Mouse (Mus musculus): ENCODE measurements around the gene Gstm2. TPM values are rescaled to one million over a fixed set of nuclear protein-coding genes. Genes with fewer than 3 reads are reported as not detected.
A peak's percentile ranks its signal among the peaks of the same experiment; 100 is the strongest.
"Not testable (repeated sequence)": the region's sequence is repeated elsewhere in the genome, so short reads cannot be mapped to it uniquely, and the experiment has no call there.

The Gstm2 gene
- 148 and 153 TPM in 2 replicates for polyA plus RNA-seq (2012; rRNA removed)

- no peak for DNase-seq (ENCODE audit: low spot score)
Observed at GRCm38 (mm10) chr3:107986041-107986562, at the start of gene Gstm2. Gene Gstm2 (minus strand): TSS chr3:107986453.

GRCm38 (mm10) chr3:108033156-108033555 is 46.9 kb upstream of the Gstm2 start:
- no peak for DNase-seq (ENCODE audit: low spot score)

GRCm38 (mm10) chr3:108032113-108032512 is 45.9 kb upstream of the Gstm2 start:
- no peak for DNase-seq (ENCODE audit: low spot score)

DNA sequence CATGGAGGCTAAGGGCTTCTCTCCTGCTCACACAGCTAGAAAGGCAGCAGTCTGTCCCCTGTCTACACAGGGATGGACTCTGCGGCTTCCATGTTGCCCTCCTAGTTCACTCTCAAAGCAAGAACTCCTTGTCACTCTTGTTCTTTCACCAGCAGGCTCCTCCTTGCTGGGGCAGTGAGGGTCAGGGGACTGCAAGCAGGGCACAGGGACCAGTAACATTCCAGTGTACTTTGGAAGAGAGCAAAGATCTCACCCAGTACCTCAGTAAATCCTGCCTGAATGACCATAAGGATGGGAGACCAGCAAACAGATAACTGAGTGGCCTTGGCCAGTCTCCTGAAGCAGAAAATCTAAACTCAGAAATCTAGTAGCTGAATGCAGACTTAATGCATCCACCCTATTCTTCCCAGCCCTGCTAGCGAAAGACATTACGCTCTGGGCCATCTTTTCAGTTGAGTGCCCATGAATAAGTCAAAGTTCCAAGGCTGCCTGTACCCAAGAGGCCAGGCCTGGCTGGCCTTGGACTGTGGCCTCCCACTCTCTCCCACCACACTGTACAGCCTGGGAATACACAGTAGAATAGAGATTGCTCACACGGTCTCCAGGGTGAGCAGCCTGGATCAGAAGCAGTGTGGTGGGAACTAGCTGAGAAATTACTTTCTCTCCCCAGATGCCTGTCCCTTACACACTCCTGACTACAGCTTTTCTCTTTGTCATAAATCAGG is 42.5 kb upstream of the Gstm2 start:
- DNase-seq (ENCODE audit: low spot score), result peak; percentile 11

GRCm38 (mm10) chr3:108026597-108026996 is 40.3 kb upstream of the Gstm2 start:
- peak; percentile 12 for DNase-seq (ENCODE audit: low spot score)

- DNase-seq (ENCODE audit: low spot score), result peak; percentile 17
Observed at GRCm38 (mm10) chr3:108026049-108026448, 39.8 kb upstream of the Gstm2 start.

GRCm38 (mm10) chr3:108025318-108025717 is 39.1 kb upstream of the Gstm2 start:
- peak; percentile 26 for DNase-seq (ENCODE audit: low spot score)

DNA sequence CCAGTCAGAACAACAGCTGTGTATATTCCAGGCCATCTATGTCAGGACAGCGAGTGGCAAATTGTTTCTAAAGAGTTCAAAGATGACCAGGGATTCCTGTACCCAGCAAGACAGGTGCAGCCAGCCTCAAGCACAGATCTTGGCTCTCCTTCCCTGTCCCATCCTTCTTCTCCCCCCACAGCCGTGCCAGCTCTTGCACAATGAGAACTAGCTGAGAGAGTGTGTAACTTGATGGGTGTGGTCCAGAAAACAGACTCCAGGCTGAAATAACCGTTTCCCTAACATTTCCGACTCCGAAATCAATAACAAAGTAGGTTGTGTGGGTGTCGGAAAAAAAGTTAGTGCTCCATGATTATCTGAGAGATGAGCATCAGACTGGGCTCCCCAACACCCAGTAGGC is 36.4 kb upstream of the Gstm2 start:
- DNase-seq (ENCODE audit: low spot score), result no peak

DNA sequence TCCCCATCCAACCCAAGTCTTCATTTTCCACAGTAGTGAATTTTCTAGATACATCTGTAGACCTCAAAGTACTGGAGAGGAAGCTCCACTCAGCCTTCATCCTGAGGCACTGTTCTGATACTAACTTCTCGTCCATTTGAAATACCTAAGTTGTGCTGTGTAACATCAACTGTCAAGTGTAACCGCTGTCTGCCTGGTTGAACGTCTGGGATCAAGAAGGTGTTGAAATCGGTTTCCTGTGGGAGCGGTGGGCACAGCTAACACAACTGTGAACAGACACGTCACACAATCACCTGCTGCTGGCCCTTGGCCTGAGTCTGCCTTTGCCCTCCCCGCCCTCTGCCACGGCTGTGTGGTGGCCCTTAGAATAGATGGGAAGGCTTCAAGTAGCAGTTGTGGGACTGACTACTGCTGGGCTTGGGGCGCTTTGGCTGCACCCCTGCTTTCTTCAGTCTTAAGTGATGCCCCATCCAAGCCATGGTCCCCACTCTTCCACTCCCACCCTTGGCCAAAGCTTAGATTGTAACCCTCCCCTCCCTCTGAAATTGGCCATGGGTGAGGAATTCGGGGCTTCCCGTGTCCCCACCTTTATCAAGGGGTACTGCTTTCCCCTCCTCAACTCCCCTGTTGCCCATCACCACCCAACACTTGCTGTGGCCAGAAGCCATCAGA is 34.2 kb upstream of the Gstm2 start:
- peak; percentile 19 for DNase-seq (ENCODE audit: low spot score)

DNA sequence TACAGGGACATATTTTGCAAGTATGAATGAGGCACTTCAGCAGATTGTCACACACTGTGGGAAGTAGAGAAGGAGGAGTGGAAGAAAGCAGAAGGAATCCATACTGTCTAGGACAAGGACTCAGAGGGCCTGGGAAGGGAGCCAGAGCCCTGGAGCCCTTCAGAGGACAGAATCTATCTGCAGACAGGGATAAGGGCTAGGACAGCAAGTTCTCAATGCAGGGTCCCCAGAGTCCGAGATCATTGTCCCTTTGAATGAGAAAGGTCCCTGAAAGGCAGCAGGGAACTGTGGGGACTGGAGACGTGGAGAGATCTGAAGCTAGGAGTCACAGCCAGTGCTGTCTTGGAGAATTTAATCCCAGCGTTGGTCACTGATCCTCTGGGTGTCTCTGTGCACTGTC is 33.0 kb upstream of the Gstm2 start:
- not testable (repeated sequence) for DNase-seq (ENCODE audit: low spot score)

GRCm38 (mm10) chr3:108018190-108018820 is 32.1 kb upstream of the Gstm2 start:
- DNase-seq (ENCODE audit: low spot score), result peak; percentile 20

DNA sequence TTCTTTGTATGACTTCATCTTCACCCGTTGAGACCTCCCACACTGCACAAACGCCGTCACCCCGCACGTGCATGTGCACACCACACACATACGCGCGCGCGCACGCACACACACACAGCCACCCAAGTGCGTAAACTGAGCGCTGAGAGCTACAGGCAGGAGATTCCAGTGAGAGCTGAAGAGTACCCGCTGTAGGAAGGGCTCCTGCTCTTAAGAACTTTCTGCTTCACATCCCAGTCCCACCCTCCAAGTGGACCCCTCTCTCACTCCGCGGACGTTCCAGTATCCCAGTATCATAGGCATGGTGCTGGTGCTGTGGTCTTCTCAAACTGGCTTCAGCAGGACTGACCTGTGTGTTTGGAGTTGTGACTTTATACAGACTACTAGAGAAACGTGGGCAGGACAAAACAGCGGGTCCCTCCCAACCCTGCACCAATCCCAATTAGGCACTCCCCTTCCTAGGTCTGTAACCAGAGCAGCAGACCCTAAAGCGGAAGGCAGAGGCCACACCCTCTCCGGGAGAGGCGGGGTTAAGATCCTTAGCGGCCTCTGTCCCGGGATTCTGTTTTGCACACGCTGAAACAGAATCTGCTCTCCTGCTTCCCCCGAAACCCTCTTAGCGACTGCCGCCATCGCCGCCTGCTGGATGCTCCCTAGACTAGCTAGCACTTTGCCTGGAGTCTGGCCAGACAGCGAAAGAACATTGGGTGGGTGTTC is 31.4 kb upstream of the Gstm2 start, which contains the start of gene Gstm1:
Gene Gstm1 (minus strand): TSS at position 501 of the 717 bp plus-strand sequence.
- DNase-seq (ENCODE audit: low spot score), result peak; percentile 85

DNA sequence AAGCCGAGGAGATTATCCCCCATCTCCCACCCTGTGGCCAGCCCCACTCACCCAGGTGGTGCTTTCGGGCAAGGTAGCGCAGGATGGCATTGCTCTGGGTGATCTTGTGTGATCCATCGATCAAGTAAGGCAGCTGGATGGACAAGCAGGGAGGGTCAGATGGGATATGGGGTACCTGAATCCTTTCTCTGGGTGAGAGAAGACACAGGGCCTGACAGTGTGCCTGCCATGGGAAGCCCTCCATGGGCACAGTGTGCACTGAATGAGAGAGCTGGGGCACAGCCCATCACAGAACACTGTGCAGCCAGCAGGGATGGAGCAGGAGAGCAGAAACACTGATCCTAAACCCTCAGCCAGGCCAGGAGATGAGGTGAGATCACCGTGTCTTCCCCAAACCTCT is 30.2 kb upstream of the Gstm2 start:
- DNase-seq (ENCODE audit: low spot score), result not testable (repeated sequence)

DNA sequence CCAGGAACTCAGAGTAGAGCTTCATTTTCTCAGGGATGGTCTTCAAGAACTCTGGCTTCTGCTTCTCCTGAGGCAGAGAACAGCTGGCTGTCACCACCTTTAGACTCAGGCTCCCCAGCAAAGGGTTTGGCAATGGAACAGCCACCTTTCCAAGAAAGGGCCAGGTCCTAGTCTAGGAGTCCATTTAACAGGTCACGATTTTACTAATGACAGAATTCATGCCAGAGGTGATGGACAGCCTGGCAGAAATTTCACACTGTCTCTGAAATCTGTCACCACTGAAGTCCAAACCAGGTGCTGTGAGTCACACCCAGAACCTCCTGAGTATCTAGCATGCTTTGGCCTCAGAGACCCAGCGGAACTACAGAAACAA is 28.7 kb upstream of the Gstm2 start:
- no peak for DNase-seq (ENCODE audit: low spot score)

- DNase-seq (ENCODE audit: low spot score), result no peak
Observed at GRCm38 (mm10) chr3:108014098-108014973, 28.1 kb upstream of the Gstm2 start.

DNA sequence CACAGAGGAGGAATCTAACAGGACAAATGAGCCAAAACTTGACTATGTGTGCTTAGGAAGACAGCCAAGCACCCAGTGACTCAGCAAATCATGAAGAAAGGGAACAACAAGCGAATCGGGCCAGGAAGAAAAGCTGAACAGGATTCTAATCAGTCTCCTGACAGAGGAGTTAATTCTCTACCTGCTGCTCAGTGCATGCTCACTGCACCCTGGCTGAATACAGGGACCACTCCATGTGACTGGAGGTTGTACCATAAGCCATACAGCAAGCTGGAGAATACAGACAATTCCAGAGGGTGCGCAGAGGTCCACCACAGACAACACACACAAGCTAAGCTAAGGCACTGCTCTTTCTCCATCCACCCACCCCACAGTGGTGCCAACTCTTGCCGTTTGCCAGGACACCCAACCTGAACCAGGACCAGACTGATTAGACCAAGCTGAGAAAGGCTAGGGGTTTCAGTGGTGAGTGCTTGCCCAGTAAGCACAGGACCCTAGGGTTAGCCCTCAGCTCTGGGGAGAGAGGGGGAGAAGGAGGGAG is 27.1 kb upstream of the Gstm2 start:
- no peak for DNase-seq (ENCODE audit: low spot score)

DNA sequence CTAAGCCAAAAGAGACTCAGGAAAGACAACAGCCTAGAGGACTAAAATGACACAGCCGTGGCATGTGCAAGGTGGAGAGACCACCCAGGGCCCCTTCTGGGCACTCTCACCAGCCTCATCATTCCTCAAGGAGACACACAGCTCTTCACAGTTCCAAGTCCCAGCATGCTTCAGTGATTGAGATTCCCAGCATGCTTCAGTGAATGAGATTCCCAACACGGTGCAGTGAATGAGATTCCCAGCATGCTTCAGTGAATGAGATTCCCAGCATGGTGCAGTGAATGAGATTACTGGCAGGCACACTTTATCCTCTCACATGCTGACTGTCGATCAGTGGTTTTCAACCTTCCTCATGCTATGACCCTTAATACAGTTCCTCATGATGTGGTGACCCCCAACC is 25.3 kb upstream of the Gstm2 start:
- DNase-seq (ENCODE audit: low spot score), result peak; percentile 34

GRCm38 (mm10) chr3:108010286-108010685 is 24.0 kb upstream of the Gstm2 start:
- DNase-seq (ENCODE audit: low spot score), result peak; percentile 23

DNA sequence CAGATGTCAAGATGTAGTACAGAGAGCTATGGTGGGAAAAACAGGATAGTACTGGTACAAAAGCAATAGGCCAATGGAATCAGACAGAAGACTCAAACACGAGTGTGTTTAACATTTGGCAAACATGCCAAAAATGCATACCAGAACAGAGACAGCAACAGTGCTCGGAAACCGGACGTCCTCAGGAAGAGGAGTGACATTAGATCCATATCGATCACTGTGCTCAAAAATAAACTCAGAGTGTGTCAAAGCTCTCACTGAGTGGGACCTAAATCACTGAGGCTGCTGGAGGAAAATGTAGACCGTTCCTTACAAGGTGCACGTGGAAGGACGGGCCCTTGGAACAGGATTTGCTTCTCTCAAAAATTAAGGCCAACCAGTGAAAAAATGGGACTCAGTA is 15.8 kb upstream of the Gstm2 start:
- no peak for DNase-seq (ENCODE audit: low spot score)

GRCm38 (mm10) chr3:107999491-107999890 is 13.2 kb upstream of the Gstm2 start:
- DNase-seq (ENCODE audit: low spot score), result no peak

GRCm38 (mm10) chr3:107998591-107998990 is 12.3 kb upstream of the Gstm2 start:
- DNase-seq (ENCODE audit: low spot score), result peak; percentile 3

All from urinary bladder, adult 2 months (tissue).